Mouse (Mus musculus) midbrain, embryonic 13.5 days (tissue): Measurements from ENCODE around the gene Anxa9. TPM values are rescaled to one million over a fixed set of nuclear protein-coding genes. Genes with fewer than 3 reads are reported as not detected.

Experiments used
- ATAC-seq: fragments of 200-750 bp; cut with Nextera tagmentation; 2 replicates; pipeline ENCODE4 v1.8.0; 2017; ENCODE audit warnings: mild to moderate bottlenecking, moderate TSS enrichment, moderate library complexity
- H3K27ac ChIP-seq: fragments of 300-500 bp; sonication (generic); 2 replicates; pipeline ENCODE4 v1.5.1; 2015; ENCODE audit warnings: inconsistent platforms, mild to moderate bottlenecking, moderate library complexity
- H3K27me3 ChIP-seq: fragments of 300-500 bp; sonication (generic); 2 replicates; pipeline ENCODE4 v1.6.1; 2015; ENCODE audit warnings: mild to moderate bottlenecking, inconsistent platforms
- H3K36me3 ChIP-seq: fragments of 300-500 bp; sonication (generic); 2 replicates; pipeline ENCODE4 v1.6.1; 2015; ENCODE audit warnings: mild to moderate bottlenecking, inconsistent platforms
- H3K4me1 ChIP-seq: fragments of 300-500 bp; sonication (generic); replicated peaks from 2 replicates; pipeline ENCODE4 v1.6.1; 2015; ENCODE audit warnings: inconsistent platforms
- H3K4me2 ChIP-seq: fragments of 300-500 bp; sonication (generic); replicated peaks from 2 replicates; pipeline ENCODE4 v1.6.1; 2015; ENCODE audit warnings: moderate library complexity, mild to moderate bottlenecking, inconsistent platforms
- H3K4me3 ChIP-seq: fragments of 300-500 bp; sonication (generic); replicated peaks from 2 replicates; pipeline ENCODE4 v1.5.1; 2015; ENCODE audit warnings: mild to moderate bottlenecking, inconsistent platforms
- H3K9ac ChIP-seq: fragments of 300-500 bp; sonication (generic); replicated peaks from 2 replicates; pipeline ENCODE4 v1.6.1; 2015; ENCODE audit warnings: mild to moderate bottlenecking, inconsistent platforms
- H3K9me3 ChIP-seq: fragments of 300-500 bp; sonication (generic); 2 replicates; pipeline ENCODE4 v1.6.1; 2016; ENCODE audit warnings: mild to moderate bottlenecking, inconsistent platforms
- WGBS: fragments of 180-500 bp; shearing (Covaris S2); methylation state at CpG from one replicate; pipeline ENCODE4 v1.1.7; 2015; 5-methylcytosine and 5-hydroxymethylcytosine counted together
- polyA plus RNA-seq: library from polyadenylated mRNA; unstranded; fragments of >200 nt; fragmentation: Nextera tagmentation; extraction: Ambion mirVana; gene quantifications from 2 replicates; pipeline ENCODE4 v1.2.1, GENCODE M21; 2015

Anxa9 gene
- polyA plus RNA-seq, 1 experiment from 2014 or later, result 0.58 TPM

GRCm38 (mm10) chr3:95263089-95263739 is 43.8 kb downstream of the Anxa9 start:
- H3K27ac ChIP-seq, result no peak overlapping the region
- WGBS, result 54% methylated on average over 11 of the region's 11 CpGs
- no peak overlapping the region for H3K4me2 ChIP-seq
- peaks cover 86% of the 10 kb centered on the region for H3K36me3 ChIP-seq
- no peak overlapping the region for H3K9ac ChIP-seq
- H3K4me3 ChIP-seq, result no peak overlapping the region
- no peaks in the 10 kb centered on the region for H3K4me1 ChIP-seq
- no peak for ATAC-seq
- H3K9me3 ChIP-seq, result no peaks in the 10 kb centered on the region
- no peaks in the 10 kb centered on the region for H3K27me3 ChIP-seq

GRCm38 (mm10) chr3:95261975-95262374 is 45.0 kb downstream of the Anxa9 start:
- Histone ChIP-seq H3K27me3 (no peaks in the 10 kb centered on the region), H3K4me3 (no peak overlapping the region), H3K36me3 (peaks cover 84% of the 10 kb centered on the region), H3K4me2 (no peak overlapping the region), H3K9ac (no peak overlapping the region), H3K27ac (no peak overlapping the region), H3K4me1 (no peaks in the 10 kb centered on the region), H3K9me3 (no peaks in the 10 kb centered on the region)
- 93% methylated on average over 4 of the region's 4 CpGs for WGBS
- ATAC-seq, result no peak

GRCm38 (mm10) chr3:95256931-95257330 is 50.0 kb downstream of the Anxa9 start:
- H3K36me3 ChIP-seq, result peaks cover 92% of the 10 kb centered on the region
- no peak for ATAC-seq
- no peak overlapping the region for H3K9ac ChIP-seq
- H3K4me3 ChIP-seq, result no peak overlapping the region
- no peaks in the 10 kb centered on the region for H3K27me3 ChIP-seq
- H3K27ac ChIP-seq, result no peak overlapping the region
- no peak overlapping the region for H3K4me2 ChIP-seq
- 90% methylated on average over 5 of the region's 5 CpGs for WGBS
- no peaks in the 10 kb centered on the region for H3K9me3 ChIP-seq
- no peaks in the 10 kb centered on the region for H3K4me1 ChIP-seq

GRCm38 (mm10) chr3:95250783-95251424 is 56.1 kb downstream of the Anxa9 start, which contains the start of gene Bnipl:
Bnipl (minus strand) TSS chr3:95251193.
- no peak within 1 kb of the TSS for H3K27ac ChIP-seq
- H3K4me2 ChIP-seq, result no peak within 1 kb of the TSS
- H3K9me3 ChIP-seq, result no peaks in the 10 kb centered on the region
- ATAC-seq, result no peak
- no peaks in the 10 kb centered on the region for H3K27me3 ChIP-seq
- peaks cover 49% of the 10 kb centered on the region for H3K36me3 ChIP-seq
- H3K4me3 ChIP-seq, result no peak within 1 kb of the TSS
- no peak within 1 kb of the TSS for H3K9ac ChIP-seq
- H3K4me1 ChIP-seq, result no peaks in the 10 kb centered on the region
- WGBS, result 62% methylated on average over 7 of the region's 7 CpGs

- no peak for ATAC-seq
- WGBS, result 78% methylated on average over 5 of the region's 5 CpGs
Observed at GRCm38 (mm10) chr3:95250361-95250760, 56.6 kb downstream of the Anxa9 start.

GRCm38 (mm10) chr3:95247660-95248336 is 59.2 kb downstream of the Anxa9 start:
- no peak for ATAC-seq

More at GRCm38 (mm10) chr3:95250361-95250760, 56.6 kb downstream of the Anxa9 start:
- Histone ChIP-seq H3K36me3 (peaks cover 48% of the 10 kb centered on the region), H3K4me2 (no peak overlapping the region), H3K4me3 (no peak overlapping the region), H3K9ac (no peak overlapping the region), H3K27me3 (no peaks in the 10 kb centered on the region), H3K4me1 (no peaks in the 10 kb centered on the region), H3K27ac (no peak overlapping the region), H3K9me3 (no peaks in the 10 kb centered on the region)

GRCm38 (mm10) chr3:95246465-95247231 is 60.3 kb downstream of the Anxa9 start:
- Histone ChIP-seq H3K9ac (no peak overlapping the region), H3K4me2 (no peak overlapping the region), H3K36me3 (peaks cover 22% of the 10 kb centered on the region), H3K27ac (no peak overlapping the region), H3K4me1 (no peaks in the 10 kb centered on the region), H3K4me3 (no peak overlapping the region), H3K27me3 (no peaks in the 10 kb centered on the region), H3K9me3 (no peaks in the 10 kb centered on the region)
- ATAC-seq, result no peak
- WGBS, result 91% methylated on average over 5 of the region's 5 CpGs

More at GRCm38 (mm10) chr3:95247660-95248336, 59.2 kb downstream of the Anxa9 start:
- Histone ChIP-seq H3K4me1 (no peaks in the 10 kb centered on the region), H3K27me3 (no peaks in the 10 kb centered on the region), H3K27ac (no peak overlapping the region), H3K4me2 (no peak overlapping the region), H3K4me3 (no peak overlapping the region), H3K9me3 (no peaks in the 10 kb centered on the region), H3K9ac (no peak overlapping the region), H3K36me3 (peaks cover 30% of the 10 kb centered on the region)
- WGBS, result 85% methylated on average over 1 of the region's 1 CpGs

Other genes with a start within 250 kb of the Anxa9 start
- 19.9 and 20.5 TPM in 2 replicates for gene Pip5k1a, start 200.2 kb downstream of the Anxa9 start, polyA plus RNA-seq
- 256 and 262 TPM in 2 replicates for gene Vps72, start 196.2 kb downstream of the Anxa9 start, polyA plus RNA-seq
- 1.0 and 1.8 TPM in 2 replicates for gene Tmod4, start 182.7 kb downstream of the Anxa9 start, polyA plus RNA-seq
- gene Scnm1, start 173.2 kb downstream of the Anxa9 start, polyA plus RNA-seq, result 99.2 and 103 TPM in 2 replicates
- 36.2 and 38.1 TPM in 2 replicates for gene Lysmd1, start 173.1 kb downstream of the Anxa9 start, polyA plus RNA-seq
- 2.3 and 2.8 TPM in 2 replicates for gene Tnfaip8l2, start 164.8 kb downstream of the Anxa9 start, polyA plus RNA-seq
- gene Sema6c, start 146.7 kb downstream of the Anxa9 start, polyA plus RNA-seq, result 23.4 and 37.6 TPM in 2 replicates
- gene Gabpb2, start 89.3 kb downstream of the Anxa9 start, polyA plus RNA-seq, result 5.5 and 5.7 TPM in 2 replicates
- 66.8 and 68.4 TPM in 2 replicates for gene Cdc42se1, start 78.4 kb downstream of the Anxa9 start, polyA plus RNA-seq
- 253 and 276 TPM in 2 replicates for gene Mllt11, start 75.0 kb downstream of the Anxa9 start, polyA plus RNA-seq
- 0.23 and 0.26 TPM in 2 replicates for gene Gm128, start 65.6 kb downstream of the Anxa9 start, polyA plus RNA-seq
- 0.17 TPM in 1 of 2 replicates, not detected in the other for gene Bnipl, start 56.0 kb downstream of the Anxa9 start, polyA plus RNA-seq
- gene Mindy1, start 25.8 kb downstream of the Anxa9 start, polyA plus RNA-seq, result 47.5 and 50.5 TPM in 2 replicates
- 46.4 and 50.1 TPM in 2 replicates for gene Prune1, start 25.1 kb downstream of the Anxa9 start, polyA plus RNA-seq
- 91.3 and 93.8 TPM in 2 replicates for gene Cers2, start 7.6 kb upstream of the Anxa9 start, polyA plus RNA-seq
- 45.7 and 49.9 TPM in 2 replicates for gene Setdb1, start 50.0 kb upstream of the Anxa9 start, polyA plus RNA-seq
- not detected in 2 replicates for gene 4930558C23Rik, start 95.7 kb upstream of the Anxa9 start, polyA plus RNA-seq
- gene Arnt, start 127.2 kb upstream of the Anxa9 start, polyA plus RNA-seq, result 22.5 and 26.1 TPM in 2 replicates
- gene Ctsk, start 192.1 kb upstream of the Anxa9 start, polyA plus RNA-seq, result 4.8 and 5.8 TPM in 2 replicates
- 10.5 and 10.6 TPM in 2 replicates for gene Ctss, start 219.6 kb upstream of the Anxa9 start, polyA plus RNA-seq